Mouse (Mus musculus) small intestine, adult 2 months (tissue): ENCODE data around the gene Ccser1.

ENCODE experiments used
- CTCF ChIP-seq: fragments of 200-500 bp; IDR thresholded peaks from 2 replicates; pipeline ENCODE4 v1.5.1; 2012; ENCODE audit warnings: low read depth, mild to moderate bottlenecking, control low read depth, inconsistent platforms, low read length, moderate library complexity, mixed read lengths; ENCODE audit not compliant: insufficient replicate concordance, insufficient read length; ENCODE audit errors: extremely low read depth
- POLR2A ChIP-seq: fragments of 200-500 bp; IDR thresholded peaks from 2 replicates; pipeline ENCODE4 v1.6.1; 2012; ENCODE audit warnings: low read depth, mild to moderate bottlenecking, control low read depth, inconsistent platforms, low read length, moderate library complexity

- TF ChIP-seq CTCF: no peak
- no peak for TF ChIP-seq POLR2A
Measured at GRCm38 (mm10) chr6:61300441-61300840, 120.3 kb downstream of the Ccser1 start.
